Mouse (Mus musculus): Measurements from ENCODE around the gene Ube2c.

The Ube2c gene

GRCm38 (mm10) chr2:164762593-164762992, 7.1 kb upstream of the Ube2c start:
- no peak for DNase-seq

GRCm38 (mm10) chr2:164765841-164766240, 3.9 kb upstream of the Ube2c start:
- DNase-seq: no peak

GRCm38 (mm10) chr2:164767812-164768540, 1.7 kb upstream of the Ube2c start:
- DNase-seq: no peak

GRCm38 (mm10) chr2:164770279-164770678, 581 bp downstream of the Ube2c start:
- DNase-seq: no peak

- no peak for DNase-seq
Measured at GRCm38 (mm10) chr2:164771123-164771522, 1.4 kb downstream of the Ube2c start.

GRCm38 (mm10) chr2:164773229-164773988, 3.7 kb downstream of the Ube2c start:
- no peak for DNase-seq

GRCm38 (mm10) chr2:164773989-164774364, 4.3 kb downstream of the Ube2c start:
- no peak for DNase-seq

GRCm38 (mm10) chr2:164776130-164776529, 6.4 kb downstream of the Ube2c start:
- DNase-seq: no peak

GRCm38 (mm10) chr2:164776801-164777200, 7.1 kb downstream of the Ube2c start:
- DNase-seq: no peak

- no peak for DNase-seq
Measured at GRCm38 (mm10) chr2:164777246-164778014, 7.7 kb downstream of the Ube2c start.

- DNase-seq: no peak
Measured at GRCm38 (mm10) chr2:164778015-164778287, 8.3 kb downstream of the Ube2c start.

GRCm38 (mm10) chr2:164778809-164779208, 9.1 kb downstream of the Ube2c start:
- no peak for DNase-seq

- no peak for DNase-seq
Measured at GRCm38 (mm10) chr2:164779481-164780086, 9.9 kb downstream of the Ube2c start, which contains the start of gene Tnnc2. Gene Tnnc2, minus strand, starts transcription at chr2:164779967.

GRCm38 (mm10) chr2:164781876-164782275, 12.2 kb downstream of the Ube2c start:
- DNase-seq: no peak

GRCm38 (mm10) chr2:164783926-164784581, 14.4 kb downstream of the Ube2c start:
- no peak for DNase-seq

- DNase-seq: no peak
Measured at GRCm38 (mm10) chr2:164784869-164785420, 15.2 kb downstream of the Ube2c start.

- DNase-seq: peak; percentile 94
Measured at GRCm38 (mm10) chr2:164785481-164786387, 16.0 kb downstream of the Ube2c start, which contains the start of gene Snx21. Gene Snx21, plus strand, starts transcription at chr2:164785823.

- DNase-seq: peak; percentile 29
Measured at GRCm38 (mm10) chr2:164786388-164786885, 16.7 kb downstream of the Ube2c start.

GRCm38 (mm10) chr2:164787032-164787431, 17.3 kb downstream of the Ube2c start:
- DNase-seq: no peak

GRCm38 (mm10) chr2:164787779-164788178, 18.1 kb downstream of the Ube2c start:
- no peak for DNase-seq

- DNase-seq: no peak
Measured at GRCm38 (mm10) chr2:164788411-164788810, 18.7 kb downstream of the Ube2c start.
